Mouse (Mus musculus) midbrain, embryonic 11.5 days (tissue): Measurements from ENCODE around the gene Ern1. TPM values are rescaled to one million over a fixed set of nuclear protein-coding genes. Genes with fewer than 3 reads are reported as not detected.
"Not testable (repeated sequence)": the region's sequence is repeated elsewhere in the genome, so short reads cannot be mapped to it uniquely, and the experiment has no call there.

ENCODE experiments used
- ATAC-seq: fragments of 200-750 bp; cut with Nextera tagmentation; 2 replicates; pipeline ENCODE4 v1.8.0; 2017; ENCODE audit warnings: moderate TSS enrichment, moderate library complexity; ENCODE audit not compliant: low FRiP score
- DNase-seq: peaks from one replicate; pipeline ENCODE4 v3.0.0; 2015; ENCODE audit warnings: low spot score; ENCODE audit errors: missing footprints
- H3K27ac ChIP-seq: fragments of 300-500 bp; sonication (generic); 2 replicates; pipeline ENCODE4 v1.5.1; 2014; ENCODE audit warnings: low read depth, low read length
- H3K27me3 ChIP-seq: fragments of 300-500 bp; sonication (generic); 2 replicates; pipeline ENCODE4 v1.6.1; 2014; ENCODE audit warnings: mild to moderate bottlenecking, low read length, moderate library complexity, mixed read lengths; ENCODE audit not compliant: control insufficient read depth, insufficient read depth
- H3K36me3 ChIP-seq: fragments of 300-500 bp; sonication (generic); 2 replicates; pipeline ENCODE4 v1.6.1; 2014; ENCODE audit warnings: mild to moderate bottlenecking, low read length, moderate library complexity, mixed read lengths; ENCODE audit not compliant: control insufficient read depth, insufficient read depth
- H3K4me1 ChIP-seq: fragments of 300-500 bp; sonication (generic); 2 replicates; pipeline ENCODE4 v1.6.1; 2014; ENCODE audit warnings: low read length; ENCODE audit not compliant: control insufficient read depth, insufficient read depth
- H3K4me2 ChIP-seq: fragments of 300-500 bp; sonication (generic); 2 replicates; pipeline ENCODE4 v1.6.1; 2014; ENCODE audit warnings: mild to moderate bottlenecking, moderate library complexity
- H3K4me3 ChIP-seq: fragments of 300-500 bp; sonication (generic); 2 replicates; pipeline ENCODE4 v1.5.1; 2014; ENCODE audit warnings: low read depth, low read length
- H3K9ac ChIP-seq: fragments of 300-500 bp; sonication (generic); 2 replicates; pipeline ENCODE4 v1.6.1; 2014; ENCODE audit warnings: low read length
- H3K9me3 ChIP-seq: fragments of 300-500 bp; sonication (generic); 2 replicates; pipeline ENCODE4 v1.6.1; 2016; ENCODE audit warnings: low read length; ENCODE audit not compliant: control insufficient read depth
- WGBS: fragments of 180-500 bp; shearing (Covaris S2); extraction: QIAGEN DNeasy Blood & Tissue Kit; methylation state at CpG from one replicate; pipeline ENCODE4 v1.1.7; 2014; 5-methylcytosine and 5-hydroxymethylcytosine counted together
- polyA plus RNA-seq: library from polyadenylated mRNA; unstranded; fragments of >200 nt; fragmentation: Nextera tagmentation; extraction: Ambion mirVana; gene quantifications from 2 replicates; pipeline ENCODE4 v1.2.1, GENCODE M21; 2014

Ern1 gene
- polyA plus RNA-seq, 1 experiment from 2014 or later, result 4.6 TPM

DNA sequence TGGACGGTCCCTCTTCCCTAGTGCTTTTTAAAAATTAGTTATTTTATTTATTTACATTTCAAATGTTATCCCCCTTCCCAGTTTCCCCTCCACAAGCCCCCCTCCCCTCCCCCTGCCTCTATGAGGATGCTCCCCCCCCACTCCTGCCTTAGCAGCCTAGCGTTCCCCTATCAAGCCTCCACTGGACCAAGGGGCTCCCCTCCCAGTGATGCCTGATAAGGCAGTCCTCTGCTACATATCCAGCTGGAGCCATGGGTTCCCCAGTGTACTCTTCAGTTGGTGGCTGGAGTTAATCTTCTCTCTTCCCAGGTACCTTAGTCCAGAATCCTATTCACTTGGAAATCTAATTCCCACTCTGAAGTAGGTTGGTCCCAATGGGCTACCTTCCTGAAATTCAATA lies 93.6 kb downstream of the Ern1 start:
- H3K9ac ChIP-seq, DNase-seq, H3K9me3 ChIP-seq, ATAC-seq, H3K4me2 ChIP-seq, H3K27me3 ChIP-seq, H3K4me1 ChIP-seq, H3K4me3 ChIP-seq, H3K27ac ChIP-seq, H3K36me3 ChIP-seq: not testable (repeated sequence)
- 89% methylated on average over 2 of the region's 2 CpGs for WGBS

DNA sequence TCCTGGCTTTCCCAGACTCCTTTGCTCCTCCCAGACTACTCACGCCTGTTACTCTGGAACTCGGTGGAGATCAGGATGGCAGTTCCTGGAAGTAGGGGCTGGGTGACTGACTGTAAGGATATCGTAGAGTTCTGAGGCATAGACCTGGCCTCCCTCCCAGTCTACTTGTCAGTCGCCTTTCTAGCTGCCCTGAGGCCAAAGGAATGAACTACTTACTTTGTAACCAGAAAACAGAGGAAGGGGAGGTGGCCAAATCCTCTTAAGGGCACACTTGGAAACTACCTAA lies 94.4 kb downstream of the Ern1 start:
- H3K4me3 ChIP-seq, result no peak overlapping the region
- ATAC-seq (no peak), DNase-seq (no peak)
- WGBS, result 70% methylated on average over 4 of the region's 4 CpGs
- no peak overlapping the region for H3K4me2 ChIP-seq
- no peaks in the 10 kb centered on the region for H3K27me3 ChIP-seq
- H3K27ac ChIP-seq, result no peak overlapping the region
- no peaks in the 10 kb centered on the region for H3K36me3 ChIP-seq
- no peaks in the 10 kb centered on the region for H3K9me3 ChIP-seq
- no peaks in the 10 kb centered on the region for H3K4me1 ChIP-seq
- H3K9ac ChIP-seq, result no peak overlapping the region

DNA sequence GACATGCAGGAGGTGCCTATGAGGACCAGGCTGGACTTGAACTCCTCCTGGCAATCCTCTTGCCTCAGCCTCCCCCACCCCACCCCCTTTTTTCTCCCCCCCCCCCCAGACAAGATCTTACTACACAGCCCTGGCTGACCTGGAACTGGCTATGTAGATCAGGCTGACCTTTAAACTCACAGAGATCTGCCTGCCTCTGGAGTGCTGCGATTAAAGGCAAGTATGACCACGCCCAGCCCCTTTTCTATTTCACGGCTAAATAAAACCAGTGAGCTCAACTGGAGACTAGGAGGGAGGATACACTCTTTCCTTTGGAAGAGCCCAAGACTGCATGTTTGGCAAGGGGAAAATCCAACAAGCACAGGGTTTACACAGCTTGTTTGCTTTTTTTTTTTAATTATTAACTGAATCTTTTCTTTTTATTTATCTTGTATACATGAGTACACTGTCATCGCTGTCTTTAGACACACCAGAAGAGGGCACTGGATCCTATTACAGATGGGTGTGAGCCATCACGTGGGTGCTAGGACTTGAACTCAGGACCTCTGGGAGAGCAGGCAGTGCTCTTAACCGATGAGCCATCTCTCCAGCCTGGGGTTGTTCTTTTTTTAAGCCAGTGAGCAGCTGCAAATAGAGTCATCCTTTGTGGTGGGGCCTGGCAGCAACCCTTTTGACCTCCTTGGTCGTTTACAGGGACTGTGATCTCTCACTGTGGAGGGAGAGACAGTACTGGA lies 94.9 kb downstream of the Ern1 start:
- H3K9ac ChIP-seq, result no peak overlapping the region
- DNase-seq (no peak), ATAC-seq (no peak)
- H3K27me3 ChIP-seq, result no peaks in the 10 kb centered on the region
- H3K4me2 ChIP-seq, result no peak overlapping the region
- 68% methylated on average over 7 of the region's 7 CpGs for WGBS
- H3K9me3 ChIP-seq, result no peaks in the 10 kb centered on the region
- no peaks in the 10 kb centered on the region for H3K36me3 ChIP-seq
- no peaks in the 10 kb centered on the region for H3K4me1 ChIP-seq
- no peak overlapping the region for H3K27ac ChIP-seq
- no peak overlapping the region for H3K4me3 ChIP-seq

DNA sequence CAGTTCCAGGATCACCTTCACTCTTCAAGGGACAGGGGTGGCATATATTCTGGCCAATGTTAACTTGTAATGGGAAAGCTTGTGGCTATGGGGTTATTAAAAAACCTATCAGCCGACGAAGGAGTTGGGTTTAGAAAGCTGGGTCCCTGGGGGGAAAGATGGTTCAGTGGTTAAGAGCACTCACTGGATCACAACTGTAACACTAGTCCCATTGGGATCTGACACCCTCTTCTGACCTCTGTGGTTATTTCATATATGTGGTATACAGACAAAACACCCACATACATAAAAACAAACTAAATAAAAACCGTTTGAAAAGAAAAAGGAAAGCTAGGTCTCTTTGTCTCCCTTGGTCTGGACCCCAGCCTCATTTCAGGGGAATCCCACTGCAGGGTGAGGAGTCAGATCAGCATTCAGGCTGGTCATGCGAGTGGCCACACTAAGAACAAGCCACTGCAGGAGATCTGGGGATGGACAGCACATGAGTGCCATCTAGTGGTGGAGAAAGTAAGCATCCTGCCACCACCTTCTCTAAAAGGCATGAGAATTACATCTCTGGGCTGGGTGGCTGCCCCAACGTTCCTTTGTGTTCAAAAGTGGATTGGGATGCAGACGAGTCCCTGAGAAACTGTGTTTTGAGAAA lies 96.0 kb downstream of the Ern1 start:
- peak; percentile 96 for DNase-seq
- H3K4me3 ChIP-seq, result no peak overlapping the region
- no peaks in the 10 kb centered on the region for H3K27me3 ChIP-seq
- H3K9me3 ChIP-seq, result no peaks in the 10 kb centered on the region
- H3K4me1 ChIP-seq, result no peaks in the 10 kb centered on the region
- 33% methylated on average over 6 of the region's 6 CpGs for WGBS
- H3K27ac ChIP-seq, result no peak overlapping the region
- H3K9ac ChIP-seq, result no peak overlapping the region
- peak; percentile 64 for ATAC-seq
- H3K36me3 ChIP-seq, result no peaks in the 10 kb centered on the region
- H3K4me2 ChIP-seq, result no peak overlapping the region

DNA sequence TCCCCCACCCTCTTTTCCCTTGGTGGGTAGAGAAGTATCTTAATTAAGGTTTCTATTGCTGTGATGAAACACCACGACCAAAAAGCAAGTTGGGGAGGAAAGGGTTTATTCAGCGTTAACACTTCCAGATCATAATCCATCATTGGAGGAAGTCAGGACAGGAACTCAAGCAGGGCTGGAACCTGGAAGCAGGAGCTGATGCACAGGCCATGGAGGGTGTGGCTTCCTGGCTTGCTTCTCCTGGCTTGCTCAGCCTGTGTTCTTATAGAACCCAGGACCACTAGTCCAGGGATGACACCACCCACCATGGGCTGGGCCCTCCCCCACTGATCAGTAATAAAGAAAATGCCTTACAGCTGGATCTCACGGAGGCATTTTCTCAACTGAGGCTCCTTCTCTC lies 96.9 kb downstream of the Ern1 start:
- no peak overlapping the region for H3K9ac ChIP-seq
- H3K4me1 ChIP-seq, result no peaks in the 10 kb centered on the region
- no peaks in the 10 kb centered on the region for H3K36me3 ChIP-seq
- ATAC-seq (no peak), DNase-seq (no peak)
- H3K27ac ChIP-seq, result no peak overlapping the region
- H3K4me2 ChIP-seq, result no peak overlapping the region
- no peaks in the 10 kb centered on the region for H3K9me3 ChIP-seq
- no peak overlapping the region for H3K4me3 ChIP-seq
- H3K27me3 ChIP-seq, result no peaks in the 10 kb centered on the region
- 72% methylated on average over 3 of the region's 3 CpGs for WGBS

DNA sequence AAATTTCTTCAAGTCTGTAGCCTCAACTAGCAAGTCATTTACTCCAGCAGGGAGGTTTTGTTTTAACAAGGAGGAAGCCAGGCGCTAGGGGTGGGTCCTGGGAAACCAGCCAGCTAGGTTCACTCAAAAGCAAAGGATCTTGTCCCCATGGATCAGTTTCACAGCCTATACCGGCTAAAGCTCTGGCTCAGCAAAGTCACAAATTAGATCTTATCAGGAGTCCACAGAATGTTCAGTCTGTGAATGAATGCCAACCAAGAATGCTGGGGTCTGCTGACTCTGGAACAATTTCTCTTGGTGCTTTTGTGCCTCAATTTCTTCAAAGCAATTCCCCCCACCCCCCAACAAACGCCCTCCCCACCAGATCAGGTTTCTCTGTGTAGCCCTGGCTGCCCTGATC lies 98.0 kb downstream of the Ern1 start:
- no peaks in the 10 kb centered on the region for H3K4me1 ChIP-seq
- ATAC-seq, result no peak
- H3K4me2 ChIP-seq, result no peak overlapping the region
- H3K9ac ChIP-seq, result no peak overlapping the region
- H3K27me3 ChIP-seq, result no peaks in the 10 kb centered on the region
- H3K27ac ChIP-seq, result no peak overlapping the region
- WGBS, result 44% methylated on average over 3 of the region's 3 CpGs
- no peaks in the 10 kb centered on the region for H3K9me3 ChIP-seq
- H3K36me3 ChIP-seq, result no peaks in the 10 kb centered on the region
- no peak overlapping the region for H3K4me3 ChIP-seq
- no peak for DNase-seq

DNA sequence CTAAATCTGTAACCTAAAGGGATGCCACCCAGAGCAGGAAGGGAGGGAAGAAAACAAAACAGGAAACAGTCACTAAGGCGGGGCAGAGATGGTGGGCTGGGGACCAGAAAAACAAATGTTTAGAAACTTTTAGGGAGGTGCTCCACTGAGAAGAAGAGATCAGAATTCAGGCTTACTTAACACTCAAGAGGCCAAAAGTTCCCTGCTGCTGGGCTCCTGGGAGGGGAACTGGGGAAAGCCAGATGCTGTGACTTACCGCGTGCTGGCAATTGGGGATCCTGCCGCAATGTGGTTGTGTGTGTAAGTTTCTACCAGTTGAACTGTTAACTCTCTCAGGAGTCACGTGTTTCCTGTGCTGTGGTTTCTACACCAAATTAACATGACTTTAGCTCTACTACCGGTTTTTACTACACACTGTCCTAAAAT lies 99.8 kb downstream of the Ern1 start, which contains the start of gene Icam2:
Gene Icam2 (minus strand): TSS at position 285 of the 426 bp plus-strand sequence.
- WGBS, result 77% methylated on average over 6 of the region's 6 CpGs
- H3K4me2 ChIP-seq, result no peak within 1 kb of the TSS

DNA sequence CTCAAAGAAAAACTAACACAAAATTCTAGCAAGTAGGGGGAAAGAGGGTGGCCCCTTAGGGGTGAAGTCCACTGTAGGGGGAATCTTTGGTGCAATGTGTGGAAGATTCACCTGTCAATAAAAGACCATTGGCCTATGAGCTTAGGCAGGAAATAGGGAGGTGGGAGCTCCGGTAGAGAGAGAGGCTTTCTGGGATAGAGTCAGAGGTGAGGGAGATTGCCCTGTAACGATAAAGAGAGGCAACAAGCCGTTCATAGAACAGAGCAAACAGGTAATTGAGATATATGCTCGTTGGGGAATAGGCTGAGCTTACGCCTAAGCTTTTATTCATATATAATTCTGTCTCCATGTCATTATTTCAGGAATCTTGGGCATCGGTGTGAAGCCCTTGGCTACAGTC lies 100.6 kb downstream of the Ern1 start:
- DNase-seq, result no peak
- Histone ChIP-seq H3K4me1 (no peaks in the 10 kb centered on the region), H3K9me3 (no peaks in the 10 kb centered on the region), H3K36me3 (no peaks in the 10 kb centered on the region), H3K27me3 (no peaks in the 10 kb centered on the region), H3K4me3 (no peak overlapping the region), H3K9ac (no peak overlapping the region), H3K27ac (no peak overlapping the region), H3K4me2 (no peak overlapping the region)
- no peak for ATAC-seq
- WGBS, result 87% methylated on average over 6 of the region's 6 CpGs

More for the DNA sequence above, 99.8 kb downstream of the Ern1 start, which contains the start of gene Icam2:
- Histone ChIP-seq H3K27ac (no peak within 1 kb of the TSS), H3K27me3 (no peaks in the 10 kb centered on the region), H3K4me3 (no peak within 1 kb of the TSS), H3K9ac (no peak within 1 kb of the TSS), H3K9me3 (no peaks in the 10 kb centered on the region), H3K36me3 (no peaks in the 10 kb centered on the region), H3K4me1 (no peaks in the 10 kb centered on the region)
- ATAC-seq (no peak), DNase-seq (no peak)

DNA sequence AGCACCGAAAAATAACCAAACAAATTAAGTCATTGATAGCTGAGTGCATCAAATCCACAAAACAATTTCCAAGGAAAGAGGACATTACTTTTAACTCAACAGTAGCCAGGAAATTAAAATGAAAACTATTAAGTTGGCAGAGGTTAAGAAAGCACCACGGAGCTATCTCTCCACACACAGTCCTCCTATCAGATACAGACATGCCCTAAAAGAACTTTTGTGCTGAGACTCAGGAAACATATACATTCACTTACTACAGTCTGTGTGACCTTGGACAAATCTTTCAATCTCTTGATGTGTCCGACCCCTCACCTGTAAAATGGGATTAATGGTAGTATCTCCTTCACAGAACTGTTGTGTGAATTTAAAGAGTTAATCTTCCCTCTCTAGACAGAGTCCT lies 101.2 kb downstream of the Ern1 start:
- WGBS, result 88% methylated on average over 3 of the region's 3 CpGs
- no peaks in the 10 kb centered on the region for H3K27me3 ChIP-seq
- H3K27ac ChIP-seq, result no peak overlapping the region
- H3K36me3 ChIP-seq, result no peaks in the 10 kb centered on the region
- no peak overlapping the region for H3K9ac ChIP-seq
- no peak for ATAC-seq
- H3K4me1 ChIP-seq, result no peaks in the 10 kb centered on the region
- no peak for DNase-seq
- H3K4me3 ChIP-seq, result no peak overlapping the region
- no peaks in the 10 kb centered on the region for H3K9me3 ChIP-seq
- H3K4me2 ChIP-seq, result no peak overlapping the region
